Mouse (Mus musculus) right cerebral cortex, adult 2 months (tissue): ENCODE results near the gene Lexm.

Source experiments
- DNase-seq, 2 experiments: peaks; one replicate each; pipeline ENCODE4 v3.0.0; 2021 to 2022; ENCODE audit warnings: low spot score in 2 of 2

Gene Lexm

GRCm38 (mm10) chr4:106624271-106624670 lies 7.2 kb upstream of the Lexm start:
- DNase-seq: no peak

DNA sequence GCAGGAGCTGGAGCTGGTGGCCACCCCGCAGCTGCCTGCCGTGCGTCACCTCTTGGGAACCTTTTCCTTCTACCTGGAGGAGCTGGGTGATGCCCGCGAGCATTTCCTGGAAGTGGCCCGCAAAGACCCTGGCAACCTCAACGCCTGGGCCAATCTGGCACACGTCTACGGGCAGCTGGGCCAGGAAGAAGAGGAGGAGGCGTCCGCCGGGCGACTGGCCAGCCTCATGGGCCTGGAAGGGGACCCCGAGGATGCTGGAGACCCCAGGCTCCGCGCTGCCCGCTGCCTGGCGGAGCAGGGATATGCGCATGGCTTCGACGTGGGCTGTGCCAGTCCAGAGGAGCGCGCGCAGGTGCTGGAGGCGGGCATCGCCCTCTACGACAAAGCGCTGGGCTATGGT lies 5.7 kb upstream of the Lexm start:
- no peak for DNase-seq

DNA sequence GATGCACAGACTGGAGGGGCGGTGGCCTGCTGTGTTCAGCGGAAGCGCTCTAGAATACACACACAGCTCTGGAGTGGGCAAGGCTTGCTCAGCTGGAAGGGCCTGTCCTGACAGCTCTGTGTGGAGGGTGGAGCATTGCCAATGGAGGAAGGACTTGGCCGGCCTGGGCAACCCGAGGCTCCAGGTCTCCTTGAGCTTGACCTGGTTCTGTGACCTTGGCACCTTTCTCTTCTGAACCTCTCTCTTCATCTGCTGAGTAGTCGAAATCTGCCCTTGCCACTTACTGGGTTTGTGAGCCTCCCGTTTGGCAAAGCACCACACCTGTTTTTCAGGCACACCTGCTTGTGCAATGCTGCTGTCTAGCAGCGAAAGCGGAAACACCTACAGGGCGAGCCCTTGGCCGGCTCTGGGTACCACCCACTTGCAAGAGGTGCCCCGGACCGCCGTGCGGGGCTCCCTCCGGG lies 5.0 kb upstream of the Lexm start, which contains the start of gene Ttc22:
TSS of gene Ttc22 (plus strand) at position 403 of the 464 bp plus-strand sequence.
- no peak for DNase-seq

GRCm38 (mm10) chr4:106621428-106621827 lies 4.4 kb upstream of the Lexm start:
- DNase-seq: no peak

DNA sequence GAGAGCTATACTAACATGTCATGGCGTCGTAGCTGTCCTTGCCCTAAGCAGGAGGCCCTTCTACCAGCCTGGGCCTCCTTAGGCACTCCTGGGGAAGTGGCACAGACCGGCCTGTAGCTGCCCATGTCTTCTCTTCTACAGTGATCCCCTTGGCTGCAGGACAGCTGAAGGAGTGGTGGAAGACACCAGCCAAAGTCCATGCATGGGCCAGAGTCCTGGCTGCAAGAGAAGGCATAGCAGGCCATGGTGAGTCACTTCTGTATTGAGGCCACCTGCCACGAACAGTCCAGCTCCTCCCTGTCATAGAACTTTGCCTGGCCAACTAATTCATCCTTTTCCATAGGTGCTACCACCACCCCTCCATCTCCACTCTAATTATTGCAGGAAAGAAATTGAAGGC lies 1.9 kb upstream of the Lexm start:
- no peak for DNase-seq

DNA sequence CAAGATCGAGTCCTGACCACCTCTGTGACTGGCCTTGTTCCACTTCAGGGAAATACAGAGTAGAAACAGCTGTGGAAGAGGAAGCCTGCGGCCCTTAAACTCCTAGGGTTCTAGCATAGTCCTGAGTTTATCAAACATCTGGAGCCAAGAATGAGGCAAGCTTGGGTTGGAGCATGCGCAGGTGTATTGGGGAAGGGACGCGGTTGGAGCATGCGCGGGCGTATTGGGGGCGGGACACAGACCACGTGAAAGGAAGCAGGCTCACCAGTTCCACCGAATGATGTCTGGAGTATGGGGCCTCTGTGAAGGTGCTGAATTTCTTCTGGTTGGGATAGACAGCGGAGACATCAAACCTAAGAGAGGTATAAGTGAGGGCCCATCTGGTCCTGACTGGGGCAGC lies 1.4 kb downstream of the Lexm start:
- no peak for DNase-seq

DNA sequence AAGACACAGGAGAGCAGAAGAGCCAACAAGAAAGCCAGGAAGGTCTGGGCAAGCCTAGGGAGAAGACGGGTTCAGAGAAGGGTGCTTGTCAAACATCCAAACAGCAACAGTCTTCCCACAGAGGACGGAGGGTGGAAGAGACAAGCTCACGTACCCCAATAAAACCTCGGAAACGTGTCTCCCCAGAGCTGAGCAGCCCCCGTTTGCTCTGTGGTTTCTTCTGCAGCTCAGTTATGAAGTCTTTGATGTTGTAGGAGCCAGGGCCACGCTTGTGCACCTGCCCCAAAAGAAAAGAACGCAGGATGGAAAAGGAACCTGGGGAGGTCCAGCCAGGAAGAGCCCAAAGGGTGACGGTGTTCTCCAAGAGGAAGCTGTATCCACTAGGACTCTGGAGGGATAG lies 2.2 kb downstream of the Lexm start:
- no peak for DNase-seq

DNA sequence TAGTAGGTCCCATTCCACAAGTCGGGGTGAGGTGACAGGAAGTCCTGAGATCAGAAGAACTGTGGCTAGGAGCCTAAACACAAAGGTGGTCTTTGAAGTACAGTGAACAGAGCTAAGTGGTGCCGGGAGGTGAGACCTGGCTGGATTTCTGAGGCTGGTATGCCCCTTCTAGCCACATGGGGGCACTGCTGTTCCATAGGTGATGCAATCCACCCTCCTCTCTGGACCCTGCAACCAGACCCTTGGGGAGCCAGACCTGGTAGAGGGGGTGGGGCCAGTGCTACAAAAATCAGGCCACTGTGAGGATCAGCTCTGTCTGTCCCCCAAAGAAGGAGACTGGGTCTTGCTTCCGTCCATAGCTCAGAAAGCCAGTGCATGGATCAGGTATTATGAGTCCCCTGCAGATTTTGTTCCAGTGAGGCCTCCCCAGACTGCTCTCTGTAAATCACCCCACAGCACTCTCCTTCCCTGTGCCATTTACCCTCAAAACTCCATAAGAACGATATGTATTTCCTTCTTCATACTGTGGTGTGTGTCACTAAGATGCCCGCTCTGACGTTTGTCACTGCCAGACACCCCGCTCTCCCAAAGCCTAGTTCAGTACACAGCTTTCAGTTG lies 2.8 kb downstream of the Lexm start:
- peak; percentile 77 to 83 for DNase-seq

GRCm38 (mm10) chr4:106613560-106613959 lies 3.5 kb downstream of the Lexm start:
- DNase-seq: peak; percentile 51 to 62

- no peak for DNase-seq
Measured at GRCm38 (mm10) chr4:106613105-106613504, 3.9 kb downstream of the Lexm start.

- no peak for DNase-seq
Measured at GRCm38 (mm10) chr4:106607905-106608304, 9.1 kb downstream of the Lexm start.

DNA sequence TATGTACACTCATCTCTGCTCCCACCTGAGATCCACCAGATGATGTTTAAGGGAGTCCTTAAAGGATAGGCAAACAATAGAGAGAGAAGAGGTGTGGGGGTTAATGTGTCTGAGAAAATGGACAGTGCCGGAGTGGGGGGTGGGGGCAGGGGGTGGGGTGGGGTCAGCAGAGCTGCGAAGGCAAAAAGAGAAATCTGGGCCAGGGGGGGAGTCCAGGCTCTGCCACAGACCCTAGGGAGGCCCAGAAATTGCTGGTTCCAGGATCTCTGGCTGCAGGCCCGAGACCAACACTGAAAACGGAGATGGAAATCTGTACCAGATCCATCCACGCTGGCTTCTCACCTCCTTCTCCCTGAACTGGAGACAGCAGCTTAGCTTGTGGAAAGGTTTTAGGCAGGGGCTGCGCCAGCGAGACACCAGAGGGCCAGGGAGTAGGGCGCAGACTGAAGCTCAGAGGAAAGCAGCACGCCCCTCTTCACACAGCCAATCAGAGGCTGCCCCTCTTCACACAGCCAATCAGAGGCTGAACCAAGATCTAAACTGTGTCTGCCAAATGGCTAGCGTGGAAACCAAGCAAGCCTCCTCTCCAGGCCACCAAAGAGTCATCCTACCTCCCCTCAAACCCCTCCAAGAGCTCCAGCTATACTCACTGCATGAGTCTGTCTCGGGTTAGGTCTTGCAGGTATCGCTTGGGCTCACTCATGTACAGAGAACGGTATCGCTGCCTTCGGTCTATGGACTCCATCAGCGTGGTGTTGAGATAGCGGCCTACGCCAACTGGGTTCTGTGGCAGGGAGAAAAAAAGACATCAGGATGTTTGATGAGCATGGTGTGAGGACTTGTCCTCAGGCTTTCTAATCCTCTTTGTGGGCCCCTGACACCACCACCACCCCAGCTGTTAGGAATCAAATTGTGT lies 10.1 kb downstream of the Lexm start:
- DNase-seq: no peak

DNA sequence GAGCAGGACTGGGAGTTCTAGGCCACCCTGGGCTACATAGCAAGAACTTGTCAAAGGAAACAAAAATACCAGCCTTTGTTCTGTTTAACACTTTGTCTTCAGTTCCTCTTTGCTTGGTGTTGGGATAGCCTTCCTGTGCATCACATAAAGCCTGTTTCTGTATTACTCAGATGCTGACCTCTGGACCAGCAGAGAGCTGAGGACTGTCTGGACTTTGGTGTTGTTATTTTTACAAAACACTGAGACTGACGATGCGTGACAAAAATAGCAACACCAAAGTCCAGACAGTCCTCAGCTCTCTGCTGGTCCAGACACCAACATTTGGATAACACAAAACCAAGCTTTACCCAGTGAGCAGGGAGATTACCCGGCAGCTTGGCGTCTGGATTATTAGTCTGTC lies 16.3 kb downstream of the Lexm start:
- no peak for DNase-seq

- DNase-seq: no peak
Measured at GRCm38 (mm10) chr4:106599415-106599814, 17.6 kb downstream of the Lexm start.

- DNase-seq: no peak
Measured at GRCm38 (mm10) chr4:106597741-106598140, 19.3 kb downstream of the Lexm start.

GRCm38 (mm10) chr4:106597055-106597454 lies 20.0 kb downstream of the Lexm start:
- DNase-seq: no peak

DNA sequence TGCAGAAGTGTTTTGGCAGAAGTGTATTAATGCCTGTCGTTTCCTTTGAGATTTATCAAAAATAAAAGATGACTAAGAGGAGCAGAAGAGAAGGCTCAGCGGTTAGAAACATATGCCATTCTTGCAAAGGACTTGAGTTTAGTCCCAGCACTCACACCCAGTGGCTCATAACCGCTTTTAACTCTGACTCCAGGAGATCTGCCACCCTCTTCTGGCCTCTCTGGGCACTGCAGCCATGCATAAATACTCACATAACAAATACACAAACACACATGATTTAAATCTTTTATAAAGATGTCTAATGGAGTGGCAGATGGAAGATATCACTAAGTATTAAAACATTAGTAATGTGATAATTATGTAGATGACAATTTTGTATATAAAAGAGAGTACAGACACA lies 20.8 kb downstream of the Lexm start:
- DNase-seq: no peak

- no peak for DNase-seq
Measured at GRCm38 (mm10) chr4:106593636-106594035, 23.4 kb downstream of the Lexm start.

DNA sequence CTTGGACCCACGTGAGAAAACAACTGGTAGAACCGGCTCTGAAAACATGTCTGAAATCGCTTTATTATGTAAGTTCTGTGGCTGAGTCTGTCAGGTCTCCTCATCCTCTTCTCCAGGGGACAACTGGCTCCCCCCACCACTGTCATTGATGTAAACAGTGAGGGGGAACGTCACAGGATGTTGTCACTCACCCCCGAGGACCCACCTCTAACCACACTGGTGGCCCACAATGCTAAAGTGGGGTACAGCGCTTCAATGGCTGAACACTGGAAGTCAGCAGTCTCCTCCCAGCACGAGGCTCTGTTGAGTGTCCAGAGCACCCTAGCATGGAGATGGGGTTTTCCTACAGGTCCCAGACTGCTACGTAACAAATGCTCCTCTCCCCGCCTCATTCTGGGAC lies 26.2 kb downstream of the Lexm start:
- no peak for DNase-seq

- DNase-seq: no peak
Measured at GRCm38 (mm10) chr4:106590142-106590541, 26.9 kb downstream of the Lexm start.

GRCm38 (mm10) chr4:106587075-106587474 lies 30.0 kb downstream of the Lexm start:
- DNase-seq: no peak

GRCm38 (mm10) chr4:106584665-106585064 lies 32.4 kb downstream of the Lexm start:
- no peak for DNase-seq
